Mouse (Mus musculus) lung, adult 2 months (tissue): ENCODE results near the gene Bpgm.

Experiments
- CTCF ChIP-seq: fragments of 200-500 bp; IDR thresholded peaks from 2 replicates; pipeline ENCODE4 v1.5.1; 2011; ENCODE audit warnings: mild to moderate bottlenecking, low read length, control low read depth; ENCODE audit not compliant: insufficient read depth
- POLR2A ChIP-seq: fragments of 200-500 bp; IDR thresholded peaks from 2 replicates; pipeline ENCODE4 v1.6.1; 2011; ENCODE audit warnings: low read depth, mild to moderate bottlenecking, control low read depth, low read length, borderline replicate concordance; ENCODE audit errors: extremely low read depth

GRCm38 (mm10) chr6:34544207-34544602 lies 68.2 kb downstream of the Bpgm start:
- TF ChIP-seq CTCF (no peak), POLR2A (no peak)
